Mouse (Mus musculus) embryonic fibroblast, embryonic 13.5 days (primary cell): ENCODE measurements at regions not wholly inside any gene's neighbourhood (a gene's known extent, or its start where the extent isn't known, plus 50 kb on each side); places are given as distances from the start of the nearest gene placed in this dataset.

Experiments
- CTCF ChIP-seq: IDR thresholded peaks from 2 replicates; pipeline ENCODE4 v1.5.1; 2011; ENCODE audit warnings: mild to moderate bottlenecking, control low read depth, low read length, moderate library complexity, borderline replicate concordance; ENCODE audit not compliant: insufficient read depth
- POLR2A ChIP-seq: IDR thresholded peaks from 2 replicates; pipeline ENCODE4 v1.6.1; 2011; ENCODE audit warnings: low read depth, mild to moderate bottlenecking, control low read depth, low read length, moderate library complexity

GRCm38 (mm10) chr15:63081972-63082371 is 763.0 kb downstream of the Gsdmc2 start:
- no peak for TF ChIP-seq POLR2A
- TF ChIP-seq CTCF, result no peak
